Mouse (Mus musculus): ENCODE results near the gene Atpaf2. TPM values are rescaled to one million over a fixed set of nuclear protein-coding genes. Genes with fewer than 3 reads are reported as not detected.

Atpaf2 gene
- polyA plus RNA-seq, 1 experiment from 2014 or later = 30.7 TPM

- no peak for TF ChIP-seq EP300 (optimal IDR thresholded peaks at IDR 0.05)
- TF ChIP-seq CTCF (IDR thresholded peaks at IDR 0.05; ENCODE audit: low read depth) = no peak
- H3K4me1 ChIP-seq (replicated peaks; ENCODE audit: control insufficient read depth, insufficient read depth) = no peaks in the 10 kb centered on the region
- H3K9ac ChIP-seq (ENCODE audit: low read length) = no peak overlapping the region
- no peaks in the 10 kb centered on the region for H3K27me3 ChIP-seq (ENCODE audit: control insufficient read depth, insufficient read depth, low read length)
- no peak for ATAC-seq (ENCODE audit: low FRiP score, low TSS enrichment)
- H3K4me3 ChIP-seq (ENCODE audit: low read depth, low read length) = no peak overlapping the region
- no peak overlapping the region for H3K4me2 ChIP-seq (replicated peaks; ENCODE audit: low read depth)
- no peak overlapping the region for H3K27ac ChIP-seq (replicated peaks)
- DNase-seq (ENCODE audit: low spot score) = no peak
- no peaks in the 10 kb centered on the region for H3K9me3 ChIP-seq (ENCODE audit: control insufficient read depth, low read length)
- peaks cover 18% of the 10 kb centered on the region for H3K36me3 ChIP-seq (ENCODE audit: control insufficient read depth, insufficient read depth, low read length)
Measured at GRCm38 (mm10) chr11:60433501-60433900, 15.2 kb upstream of the Atpaf2 start.

- Histone ChIP-seq H3K4me2 (replicated peaks; ENCODE audit: low read depth) (no peak overlapping the region), H3K36me3 (ENCODE audit: control insufficient read depth, insufficient read depth, low read length) (peaks cover 4% of the 10 kb centered on the region; the same call in 1 of the 2 replicates), H3K9ac (ENCODE audit: low read length) (no peak overlapping the region), H3K9me3 (ENCODE audit: control insufficient read depth, low read length) (no peaks in the 10 kb centered on the region), H3K4me1 (replicated peaks; ENCODE audit: control insufficient read depth, insufficient read depth) (no peaks in the 10 kb centered on the region), H3K27ac (replicated peaks) (no peak overlapping the region), H3K4me3 (ENCODE audit: low read depth, low read length) (no peak overlapping the region), H3K27me3 (ENCODE audit: control insufficient read depth, insufficient read depth, low read length) (no peaks in the 10 kb centered on the region)
- TF ChIP-seq CTCF (IDR thresholded peaks at IDR 0.05; ENCODE audit: low read depth) = no peak
- no peak for TF ChIP-seq EP300 (optimal IDR thresholded peaks at IDR 0.05)
- WGBS = 86% methylated on average over 3 of the region's 3 CpGs
- no peak for DNase-seq (ENCODE audit: low spot score)
- ATAC-seq (ENCODE audit: low FRiP score, low TSS enrichment) = no peak
Measured at GRCm38 (mm10) chr11:60427628-60428027, 9.4 kb upstream of the Atpaf2 start.

- no peak for TF ChIP-seq CTCF (IDR thresholded peaks at IDR 0.05; ENCODE audit: low read depth)
- no peak for TF ChIP-seq EP300 (optimal IDR thresholded peaks at IDR 0.05)
- H3K4me3 ChIP-seq (ENCODE audit: low read depth, low read length) = no peak overlapping the region
- no peak overlapping the region for H3K4me2 ChIP-seq (replicated peaks; ENCODE audit: low read depth)
- no peaks in the 10 kb centered on the region for H3K27me3 ChIP-seq (ENCODE audit: control insufficient read depth, insufficient read depth, low read length)
- ATAC-seq (ENCODE audit: low FRiP score, low TSS enrichment) = no peak
- H3K27ac ChIP-seq (replicated peaks) = no peak overlapping the region
- no peak for DNase-seq (ENCODE audit: low spot score)
- no peaks in the 10 kb centered on the region for H3K4me1 ChIP-seq (replicated peaks; ENCODE audit: control insufficient read depth, insufficient read depth)
- no peaks in the 10 kb centered on the region for H3K36me3 ChIP-seq (ENCODE audit: control insufficient read depth, insufficient read depth, low read length)
- no peak overlapping the region for H3K9ac ChIP-seq (ENCODE audit: low read length)
- no peaks in the 10 kb centered on the region for H3K9me3 ChIP-seq (ENCODE audit: control insufficient read depth, low read length)
- WGBS = 82% methylated on average over 1 of the region's 1 CpGs
Measured at GRCm38 (mm10) chr11:60426417-60426816, 8.2 kb upstream of the Atpaf2 start.

GRCm38 (mm10) chr11:60423006-60423405 lies 4.7 kb upstream of the Atpaf2 start:
- DNase-seq (ENCODE audit: low spot score) = no peak
- TF ChIP-seq CTCF (IDR thresholded peaks at IDR 0.05; ENCODE audit: low read depth) = no peak
- TF ChIP-seq EP300 (optimal IDR thresholded peaks at IDR 0.05) = no peak
- no peak overlapping the region for H3K27ac ChIP-seq (replicated peaks)
- no peaks in the 10 kb centered on the region for H3K36me3 ChIP-seq (ENCODE audit: control insufficient read depth, insufficient read depth, low read length)
- no peak overlapping the region for H3K9ac ChIP-seq (ENCODE audit: low read length)
- H3K4me3 ChIP-seq (ENCODE audit: low read depth, low read length) = no peak overlapping the region
- H3K27me3 ChIP-seq (ENCODE audit: control insufficient read depth, insufficient read depth, low read length) = no peaks in the 10 kb centered on the region
- ATAC-seq (ENCODE audit: low FRiP score, low TSS enrichment) = no peak
- no peak overlapping the region for H3K4me2 ChIP-seq (replicated peaks; ENCODE audit: low read depth)
- no peaks in the 10 kb centered on the region for H3K9me3 ChIP-seq (ENCODE audit: control insufficient read depth, low read length)
- WGBS = 75% methylated on average over 1 of the region's 1 CpGs
- H3K4me1 ChIP-seq (replicated peaks; ENCODE audit: control insufficient read depth, insufficient read depth) = peaks cover 3% of the 10 kb centered on the region; the same call in 1 of the 2 replicates

- no peaks in the 10 kb centered on the region for H3K36me3 ChIP-seq (ENCODE audit: control insufficient read depth, insufficient read depth, low read length)
- ATAC-seq (ENCODE audit: low FRiP score, low TSS enrichment) (no peak), DNase-seq (ENCODE audit: low spot score) (no peak)
- H3K27me3 ChIP-seq (ENCODE audit: control insufficient read depth, insufficient read depth, low read length) = no peaks in the 10 kb centered on the region
- 69% methylated on average over 5 of the region's 6 CpGs for WGBS
- H3K27ac ChIP-seq (replicated peaks) = no peak overlapping the region
- no peak overlapping the region for H3K4me2 ChIP-seq (replicated peaks; ENCODE audit: low read depth)
- TF ChIP-seq CTCF (IDR thresholded peaks at IDR 0.05; ENCODE audit: low read depth) = peak; percentile 48
- no peak for TF ChIP-seq EP300 (optimal IDR thresholded peaks at IDR 0.05)
- no peaks in the 10 kb centered on the region for H3K9me3 ChIP-seq (ENCODE audit: control insufficient read depth, low read length)
- no peak overlapping the region for H3K9ac ChIP-seq (ENCODE audit: low read length)
- H3K4me3 ChIP-seq (ENCODE audit: low read depth, low read length) = no peak overlapping the region
- peaks cover 3% of the 10 kb centered on the region; the same call in 1 of the 2 replicates for H3K4me1 ChIP-seq (replicated peaks; ENCODE audit: control insufficient read depth, insufficient read depth)
Measured at GRCm38 (mm10) chr11:60422046-60422668, 3.9 kb upstream of the Atpaf2 start.

GRCm38 (mm10) chr11:60418473-60418803 lies 181 bp upstream of the Atpaf2 start:
- H3K27me3 ChIP-seq (ENCODE audit: control insufficient read depth, insufficient read depth, low read length) = no peaks in the 10 kb centered on the region
- H3K36me3 ChIP-seq (ENCODE audit: control insufficient read depth, insufficient read depth, low read length) = no peaks in the 10 kb centered on the region
- H3K4me3 ChIP-seq (ENCODE audit: low read depth, low read length) = peak overlapping the region; percentile 88
- H3K4me2 ChIP-seq (replicated peaks; ENCODE audit: low read depth) = peak overlapping the region; percentile 88
- peak overlapping the region; percentile 92 for H3K9ac ChIP-seq (ENCODE audit: low read length)
- DNase-seq (ENCODE audit: low spot score) = peak; percentile 29
- no peak for ATAC-seq (ENCODE audit: low FRiP score, low TSS enrichment)
- no peak overlapping the region for H3K27ac ChIP-seq (replicated peaks)
- H3K9me3 ChIP-seq (ENCODE audit: control insufficient read depth, low read length) = no peaks in the 10 kb centered on the region
- peaks cover 3% of the 10 kb centered on the region; the same call in 1 of the 2 replicates for H3K4me1 ChIP-seq (replicated peaks; ENCODE audit: control insufficient read depth, insufficient read depth)
- 7% methylated on average over 6 of the region's 6 CpGs for WGBS
- TF ChIP-seq EP300 (optimal IDR thresholded peaks at IDR 0.05) (no peak), CTCF (IDR thresholded peaks at IDR 0.05; ENCODE audit: low read depth) (no peak)
